Mouse (Mus musculus) R1 (cell line): ENCODE data around the gene Ptges2.

Experiments used
- DNase-seq: peaks from one replicate; pipeline ENCODE4 v3.0.0-alpha.2; 2018; ENCODE audit warnings: low read depth, low spot score

The Ptges2 gene

DNA sequence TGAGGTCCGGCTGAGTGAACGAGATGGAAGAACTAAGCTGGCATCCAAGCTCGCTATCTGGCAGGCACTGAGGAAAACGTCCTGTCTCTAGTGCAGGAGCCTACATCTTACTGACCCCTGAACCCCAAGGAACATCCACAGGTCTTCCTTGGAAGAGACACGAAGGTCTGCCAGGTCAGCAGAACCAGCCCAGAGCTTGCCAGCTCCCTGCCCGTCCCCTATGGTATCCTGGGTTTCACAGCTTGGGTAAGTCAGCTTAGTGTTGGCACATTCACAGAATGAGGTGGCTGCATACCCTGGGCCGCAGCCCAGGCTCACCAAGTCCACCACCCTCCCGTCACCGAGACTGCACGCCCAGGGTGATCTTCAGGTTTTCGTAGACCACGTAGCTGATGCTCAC lies 20.1 kb downstream of the Ptges2 start:
- DNase-seq: no peak

DNA sequence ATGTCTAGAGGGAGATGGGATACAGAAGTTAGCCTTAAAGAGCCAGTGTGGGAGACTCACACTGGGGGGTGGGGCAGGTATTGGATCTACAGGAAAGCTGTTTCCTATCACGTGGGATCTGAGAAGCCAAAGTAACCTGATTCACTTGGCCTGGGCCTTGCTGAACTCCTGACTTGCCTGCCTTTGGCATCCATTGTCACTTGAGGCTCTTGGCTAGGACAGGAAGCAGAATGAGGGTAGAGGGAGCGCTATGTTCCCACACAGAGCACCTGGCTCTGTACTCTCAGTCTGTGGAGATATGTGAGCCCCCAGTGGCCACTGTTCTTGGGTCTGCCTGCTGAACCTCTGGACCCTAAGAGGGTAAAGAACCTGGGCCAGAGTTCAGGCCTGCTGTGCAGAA lies 20.9 kb downstream of the Ptges2 start:
- DNase-seq: no peak

DNA sequence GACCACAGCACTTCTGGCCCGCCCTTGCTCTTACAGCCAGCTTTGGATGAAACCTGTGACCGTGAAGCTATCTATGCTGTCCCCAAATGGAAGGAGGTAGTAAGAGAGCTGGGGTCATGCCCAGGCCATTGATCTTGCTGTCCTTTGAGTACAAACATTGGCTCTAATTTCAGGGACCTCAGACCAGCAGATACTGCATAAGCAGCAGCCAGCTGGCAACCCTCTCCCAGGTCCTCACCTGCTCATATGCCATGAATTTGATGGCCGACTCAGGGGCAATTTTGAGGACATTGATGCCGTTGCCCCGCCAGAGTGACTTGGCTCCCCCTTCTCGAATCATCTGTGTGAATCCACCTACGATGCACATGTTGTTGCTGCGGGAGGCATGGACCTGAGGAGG lies 21.8 kb downstream of the Ptges2 start:
- DNase-seq: no peak

DNA sequence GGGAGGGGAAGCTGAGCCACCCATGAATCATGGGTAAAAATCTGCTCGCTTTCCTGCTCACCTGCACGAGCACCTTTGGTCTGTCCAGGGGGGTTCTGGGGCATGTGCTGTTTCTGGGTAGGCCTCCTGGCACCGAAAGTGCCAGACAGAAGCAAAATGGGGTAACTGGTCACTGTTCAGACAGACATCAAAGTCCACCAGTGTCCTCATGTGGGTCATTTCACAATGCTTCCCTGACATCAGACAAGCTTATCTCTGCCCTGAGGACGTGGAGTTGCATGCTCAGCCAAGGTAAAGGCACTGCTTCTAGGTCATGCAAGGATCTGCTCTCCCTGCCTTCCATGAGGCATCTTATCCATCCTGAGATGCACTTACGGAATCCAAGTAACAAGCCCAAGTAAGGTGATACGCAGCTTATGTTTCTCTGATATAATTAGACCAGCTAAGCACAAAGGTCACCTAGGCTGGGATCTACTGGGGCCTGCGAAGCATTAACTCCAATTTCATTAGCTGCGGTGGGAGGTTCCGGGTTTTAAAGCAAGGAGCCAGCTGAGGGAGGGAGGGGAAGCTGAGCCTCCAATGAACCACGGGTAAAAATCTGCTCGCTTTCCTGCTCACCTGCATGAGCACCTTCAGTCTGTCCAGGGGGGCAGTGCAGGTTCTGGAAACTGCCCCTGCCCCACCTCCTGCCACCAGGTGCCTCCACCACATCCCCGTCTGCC lies 22.9 kb downstream of the Ptges2 start:
- DNase-seq: no peak

DNA sequence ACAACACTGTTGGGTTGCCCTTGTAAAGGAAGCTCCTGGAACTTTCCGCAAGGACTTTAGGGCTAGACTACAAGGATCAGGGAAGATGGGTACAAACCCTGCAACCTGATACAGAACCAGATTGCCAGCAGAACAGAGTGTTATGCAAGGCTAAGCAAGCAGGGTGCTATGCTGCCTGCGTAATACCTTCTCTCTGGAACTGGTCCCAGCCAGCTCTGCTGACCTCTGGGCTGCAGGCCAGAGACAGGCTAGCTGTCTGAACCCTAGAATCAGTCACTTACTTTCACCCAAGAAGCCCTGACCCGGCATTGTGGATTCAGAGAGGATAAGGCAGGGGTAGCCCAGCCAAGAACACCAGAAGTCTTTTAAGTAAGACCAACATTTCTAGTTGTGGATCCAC lies 23.7 kb downstream of the Ptges2 start:
- DNase-seq: no peak

DNA sequence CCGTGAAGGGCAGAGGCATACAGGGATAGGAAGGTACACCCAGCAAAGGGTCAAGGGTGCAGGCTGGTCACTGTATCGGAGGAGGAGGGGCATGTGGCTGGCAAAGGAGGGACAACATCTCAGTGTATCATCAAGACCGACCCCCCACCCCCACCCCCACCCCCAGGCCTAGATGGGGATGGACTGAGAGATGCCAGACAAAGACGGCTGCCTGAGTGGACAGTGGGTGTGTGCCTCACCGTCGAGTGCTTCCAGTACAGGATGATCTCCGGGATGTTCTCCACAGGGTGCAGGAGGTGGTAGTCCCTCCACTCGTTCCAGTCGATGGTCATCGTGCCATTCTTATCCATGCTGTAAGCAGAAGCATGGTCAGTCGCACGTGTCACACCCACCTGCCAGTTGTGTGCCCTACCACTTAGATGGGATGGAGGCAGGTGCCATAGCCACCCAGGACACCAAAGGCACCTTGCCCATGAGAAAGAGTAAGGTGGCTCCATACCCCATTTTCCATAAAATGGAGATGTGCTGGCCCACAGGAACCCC lies 24.4 kb downstream of the Ptges2 start:
- no peak for DNase-seq

DNA sequence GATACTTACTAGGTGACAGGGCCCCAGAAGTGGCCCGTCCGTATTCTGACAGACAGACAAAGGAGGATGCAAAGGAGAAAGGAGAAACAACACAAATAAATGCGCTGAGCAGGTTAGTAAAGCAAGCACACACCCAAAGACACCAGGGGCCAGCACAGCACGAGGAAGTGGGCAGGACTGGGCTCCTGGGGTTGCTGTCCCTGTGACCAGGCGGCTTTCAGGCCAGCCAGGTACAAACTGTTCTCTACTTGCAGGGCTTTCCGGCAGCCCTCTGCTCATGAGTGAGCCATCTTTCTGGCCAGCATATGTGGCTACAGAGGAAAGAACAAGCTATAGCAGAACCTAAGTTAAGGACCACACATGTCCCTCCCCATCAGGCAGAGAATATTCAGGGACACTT lies 25.0 kb downstream of the Ptges2 start:
- DNase-seq: no peak

DNA sequence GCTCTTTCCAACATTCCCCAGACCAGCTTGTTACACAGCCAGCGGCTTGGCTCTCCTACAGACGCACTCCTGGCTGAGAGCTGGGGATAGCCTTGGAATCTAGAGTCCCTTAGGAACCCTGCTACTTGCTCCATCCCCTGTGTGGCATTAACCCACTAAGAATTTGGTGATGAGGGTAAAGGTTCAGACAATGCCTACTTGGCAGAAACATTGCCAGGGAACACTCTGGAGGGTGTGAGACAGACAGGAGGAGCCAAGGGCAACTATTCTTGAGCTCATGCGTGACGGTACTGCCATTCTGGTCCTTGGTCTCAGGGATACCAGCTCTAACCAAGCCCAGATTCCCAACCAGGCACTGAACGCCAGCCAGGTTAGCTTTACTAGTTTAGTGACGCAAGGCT lies 26.2 kb downstream of the Ptges2 start:
- no peak for DNase-seq

DNA sequence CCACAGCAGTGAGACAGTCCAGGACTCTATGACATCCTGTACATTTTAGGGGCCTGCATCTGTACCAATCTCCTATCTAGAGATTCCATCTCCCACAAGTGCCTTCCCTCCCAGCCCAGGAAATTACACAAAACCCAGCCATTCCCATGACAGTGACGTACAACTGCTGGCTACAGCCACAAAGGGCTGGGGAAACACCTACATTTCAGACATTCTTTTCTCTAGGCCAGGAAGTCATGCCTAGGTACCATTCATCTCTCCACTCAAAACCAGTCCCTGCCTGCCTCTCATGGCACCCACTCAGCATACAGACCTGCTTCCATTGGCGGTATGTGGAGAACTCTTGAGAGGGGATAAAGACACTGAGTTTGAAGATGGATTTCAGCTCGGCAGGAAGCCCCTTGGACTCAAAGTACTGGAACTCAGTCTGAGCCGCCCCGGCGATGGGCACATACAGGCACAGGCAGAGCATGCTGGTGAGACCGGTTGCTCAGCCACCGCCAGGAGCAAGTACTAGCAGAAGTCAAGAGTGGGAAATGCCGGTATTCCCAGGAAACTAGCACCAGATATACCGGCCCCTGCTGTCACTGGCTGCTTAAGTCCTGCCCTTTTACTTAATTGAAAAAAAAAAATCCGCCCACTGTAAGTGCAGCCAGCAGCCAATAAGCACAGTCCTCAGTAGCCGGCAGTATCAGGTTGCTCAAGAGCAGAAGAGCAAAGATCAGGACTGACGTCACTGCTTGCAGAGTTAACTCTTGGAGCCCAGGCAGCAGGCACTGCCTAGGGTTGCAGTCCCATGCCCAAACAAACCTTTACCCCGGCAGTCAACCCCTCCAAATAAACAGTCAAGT lies 28.0 kb downstream of the Ptges2 start:
- peak; percentile 93 for DNase-seq

DNA sequence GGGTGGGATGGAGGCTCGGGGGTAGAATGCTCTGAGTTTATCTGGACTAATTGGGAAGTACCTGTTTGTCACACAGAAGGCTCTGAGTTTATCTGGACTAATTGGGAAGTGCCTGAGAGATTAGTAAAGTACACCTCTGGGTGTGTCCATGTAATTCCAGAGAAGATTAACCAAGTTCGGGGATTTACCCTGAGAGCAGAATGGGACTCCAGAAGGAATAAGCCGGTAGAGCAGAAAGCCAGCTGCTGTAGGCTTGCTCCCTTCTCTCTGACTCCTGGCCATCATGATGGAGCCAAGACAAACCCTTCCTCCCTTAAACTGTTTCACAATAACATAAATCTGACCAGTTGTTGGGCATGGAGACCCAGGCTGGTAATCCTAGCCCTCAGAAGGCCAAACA lies 29.1 kb downstream of the Ptges2 start:
- no peak for DNase-seq

DNA sequence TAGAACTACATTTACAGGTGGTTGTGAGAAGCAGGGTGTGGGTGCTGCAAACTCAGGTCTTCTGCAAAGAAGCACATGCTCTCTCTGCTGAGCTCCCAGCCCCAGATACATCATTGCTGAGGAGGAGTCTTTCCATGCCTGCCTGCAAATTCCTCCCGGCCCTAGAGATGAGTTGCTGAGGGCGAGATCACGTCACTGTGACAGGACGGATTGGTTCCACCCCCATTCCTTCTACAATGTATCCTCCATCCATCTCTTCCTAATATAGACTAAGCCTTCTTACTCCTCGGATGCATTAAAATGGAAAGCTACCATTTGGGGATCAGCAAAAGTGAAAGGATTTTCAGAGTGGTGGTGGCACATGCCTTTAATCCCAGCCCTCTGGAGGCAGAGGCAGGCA lies 29.9 kb downstream of the Ptges2 start:
- DNase-seq: no peak

DNA sequence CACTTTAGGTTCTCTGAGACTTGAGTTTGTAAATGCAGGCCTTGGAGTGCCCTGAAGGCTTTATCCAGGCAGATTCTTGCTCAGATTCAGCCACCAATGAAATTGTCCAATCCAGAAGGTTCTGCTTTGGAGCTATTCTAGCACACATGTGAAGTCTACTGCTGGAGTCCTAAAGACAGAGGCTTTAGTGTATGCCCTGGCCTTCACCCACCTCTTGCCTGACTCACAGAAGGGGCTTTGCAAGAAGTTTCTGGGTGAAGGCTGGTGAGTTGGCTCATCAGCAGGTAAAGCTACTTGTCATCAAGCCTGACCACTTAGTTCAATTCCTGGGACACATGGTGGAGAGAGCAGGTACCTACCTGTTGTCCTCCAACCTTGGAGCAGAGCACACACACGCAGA lies 30.4 kb downstream of the Ptges2 start:
- DNase-seq: no peak

DNA sequence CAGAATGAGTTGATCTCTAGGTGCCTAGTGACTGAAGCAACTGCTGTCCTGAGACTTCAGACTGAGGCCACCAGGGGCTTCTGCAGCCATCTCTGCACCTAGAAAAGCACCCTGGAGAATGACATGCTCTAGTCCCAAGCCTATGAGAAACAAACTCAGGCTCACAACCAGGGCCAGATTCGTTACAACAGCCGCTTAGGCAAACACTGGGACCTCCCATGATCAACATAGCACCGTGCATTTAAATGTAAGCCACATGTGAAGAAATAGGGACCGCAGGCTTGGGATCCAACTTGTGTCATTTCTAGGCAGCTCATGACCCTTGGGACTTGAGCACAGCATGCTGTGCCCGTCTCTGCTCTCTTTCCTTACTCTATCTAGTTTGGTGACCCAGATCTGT lies 32.0 kb downstream of the Ptges2 start:
- no peak for DNase-seq

DNA sequence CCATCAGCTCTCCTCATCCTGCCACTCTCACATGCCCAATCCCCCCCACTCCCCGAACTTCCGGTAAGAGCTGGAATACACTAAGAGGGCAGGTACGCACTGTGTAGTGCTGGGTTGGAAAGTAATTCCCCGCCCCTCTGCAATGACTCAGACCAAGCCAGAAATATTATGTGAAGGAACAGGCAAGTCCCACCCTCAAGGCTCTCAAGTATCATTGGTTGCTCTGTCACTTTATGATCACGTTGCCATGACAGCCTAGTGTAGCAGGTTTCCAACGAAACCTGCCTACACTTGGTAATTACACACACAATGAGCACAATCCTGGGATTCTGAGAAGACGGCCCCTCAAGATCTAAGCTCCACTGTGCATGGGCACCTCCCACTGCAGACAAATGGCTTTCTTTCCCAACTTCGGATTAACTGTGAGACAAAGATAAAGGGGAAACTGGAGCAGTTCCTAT lies 32.6 kb downstream of the Ptges2 start:
- peak; percentile 32 for DNase-seq

DNA sequence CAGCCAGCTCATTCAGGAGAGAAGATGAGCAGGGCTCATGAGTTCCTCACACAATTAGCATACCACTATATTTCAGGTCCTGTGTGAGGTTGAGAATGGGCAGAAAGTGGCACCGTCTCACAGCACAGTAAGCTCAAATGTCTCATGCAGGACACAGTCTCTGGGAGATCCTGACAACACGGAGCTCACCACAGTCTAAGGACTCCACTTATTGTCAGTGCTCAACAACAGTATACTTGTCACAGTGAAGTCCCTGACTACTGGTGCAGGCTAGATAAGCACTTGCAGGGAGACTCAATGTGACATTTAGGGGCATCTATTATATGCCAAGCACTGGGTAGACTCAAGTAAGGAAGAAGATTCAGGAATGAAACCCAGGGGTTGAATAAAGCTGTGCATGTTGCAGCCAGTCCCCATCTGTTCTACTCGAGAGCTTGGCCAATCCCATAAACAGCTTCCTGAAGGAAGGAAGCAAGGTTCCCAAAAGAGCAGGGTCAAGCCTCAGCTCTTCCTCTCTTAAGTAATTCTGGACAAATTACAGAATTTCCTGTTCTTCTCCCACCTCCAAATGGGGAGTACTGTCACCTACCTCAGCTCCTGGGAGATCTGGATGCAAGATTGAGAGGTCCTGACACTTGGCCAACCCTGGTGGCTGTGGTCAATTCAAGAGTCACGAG lies 33.7 kb downstream of the Ptges2 start:
- DNase-seq: no peak

DNA sequence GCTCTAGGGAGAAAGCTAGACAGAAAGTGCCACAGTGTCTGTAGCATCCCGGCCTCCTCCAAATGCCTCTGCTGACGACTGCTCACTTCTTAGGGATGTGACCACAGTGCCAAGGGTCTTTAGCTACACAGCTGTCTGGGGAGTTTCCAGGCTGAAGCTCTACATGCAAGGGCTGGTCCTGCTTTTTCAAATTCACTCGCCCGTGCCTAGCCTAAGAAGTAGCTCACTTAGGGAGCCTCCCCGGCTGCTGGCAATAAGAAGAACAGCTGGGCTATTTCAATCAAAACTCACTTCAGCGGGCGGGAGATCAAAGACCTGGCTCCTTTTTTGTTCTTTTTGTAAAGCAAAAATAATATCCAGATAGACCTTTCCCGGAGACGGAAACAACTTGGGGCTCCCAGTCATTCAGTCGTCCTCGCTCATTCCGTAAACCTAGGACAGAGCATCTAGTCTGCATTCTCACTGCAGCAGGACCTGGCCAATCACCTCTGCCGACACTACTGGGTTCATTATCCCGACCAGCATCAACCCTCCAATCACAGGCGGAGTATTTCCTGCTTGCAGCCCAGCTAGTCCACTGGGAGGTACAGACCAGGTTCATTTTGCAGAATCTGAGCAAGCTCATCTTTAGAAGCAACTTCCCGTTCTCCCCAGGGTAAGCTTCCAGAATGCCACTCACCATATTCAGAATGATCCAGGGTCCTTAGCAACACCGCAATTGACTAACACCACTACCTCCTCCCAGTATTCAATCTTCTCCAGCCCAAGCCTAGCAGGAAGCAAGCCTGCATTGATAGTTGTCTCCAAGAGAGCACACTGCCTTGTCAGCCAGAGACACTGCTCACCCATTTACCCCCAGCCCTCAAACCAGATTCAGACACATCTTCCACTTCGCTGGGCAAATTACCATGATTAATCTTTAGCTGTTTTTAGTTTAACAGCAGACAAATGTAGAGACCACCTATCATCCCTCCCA lies 35.3 kb downstream of the Ptges2 start:
- DNase-seq: peak; percentile 80

DNA sequence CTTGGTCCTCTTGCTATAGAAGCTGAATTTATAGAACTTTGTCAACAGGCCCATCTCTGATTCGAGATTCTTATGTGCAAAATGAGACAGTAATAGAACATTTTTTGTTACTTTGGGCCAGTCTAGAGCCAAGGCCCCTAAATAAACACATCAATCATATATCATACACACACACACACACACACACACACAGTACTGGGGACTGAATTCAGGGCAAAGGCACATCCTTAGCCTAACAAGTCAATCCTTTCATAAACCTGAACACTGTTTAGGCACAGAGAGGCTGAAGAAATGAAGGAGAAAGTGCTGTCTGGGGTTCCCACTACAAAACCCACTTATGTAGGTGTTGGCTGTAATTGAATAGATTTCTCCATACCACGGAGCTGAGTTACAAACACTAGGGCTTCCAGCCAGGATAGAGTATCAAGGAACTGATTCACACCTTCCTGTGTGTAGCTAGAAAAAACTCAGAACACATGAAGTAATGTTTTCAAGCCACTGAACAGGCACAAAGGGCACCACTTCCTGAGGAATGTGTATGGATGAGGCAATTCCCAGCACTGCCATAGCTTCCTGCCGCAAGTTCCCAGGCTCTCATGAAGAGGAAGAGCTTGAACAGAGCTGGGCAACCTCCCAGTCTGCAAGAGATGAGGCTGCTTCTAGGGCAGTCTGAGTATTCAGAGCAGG lies 41.1 kb downstream of the Ptges2 start:
- peak; percentile 41 for DNase-seq

DNA sequence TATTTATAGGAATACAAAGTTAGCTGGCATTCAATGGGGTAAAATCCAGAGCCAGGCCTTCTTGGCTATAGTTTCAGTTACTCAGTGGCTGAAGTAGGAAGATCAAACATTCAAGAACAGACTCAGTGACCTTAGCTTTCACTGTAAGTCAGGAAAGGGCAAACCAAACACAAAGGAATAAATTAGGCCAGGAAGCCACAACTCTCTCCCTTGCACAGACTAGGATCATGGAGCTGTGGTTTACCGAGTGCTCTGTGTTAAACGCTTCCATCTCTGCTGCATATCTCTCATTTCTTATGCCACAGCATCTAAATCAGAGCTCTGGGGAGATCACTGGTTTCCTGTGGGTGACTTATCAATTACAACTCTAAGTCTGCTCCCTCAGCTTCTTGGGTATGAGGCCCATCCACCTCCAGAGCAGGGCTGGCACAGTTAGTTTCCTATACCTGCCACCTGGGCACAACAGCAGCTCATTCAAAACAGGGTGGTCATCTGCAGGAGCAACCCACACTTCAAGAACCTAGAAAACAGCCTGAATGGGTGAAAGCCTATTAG lies 42.0 kb downstream of the Ptges2 start:
- no peak for DNase-seq

DNA sequence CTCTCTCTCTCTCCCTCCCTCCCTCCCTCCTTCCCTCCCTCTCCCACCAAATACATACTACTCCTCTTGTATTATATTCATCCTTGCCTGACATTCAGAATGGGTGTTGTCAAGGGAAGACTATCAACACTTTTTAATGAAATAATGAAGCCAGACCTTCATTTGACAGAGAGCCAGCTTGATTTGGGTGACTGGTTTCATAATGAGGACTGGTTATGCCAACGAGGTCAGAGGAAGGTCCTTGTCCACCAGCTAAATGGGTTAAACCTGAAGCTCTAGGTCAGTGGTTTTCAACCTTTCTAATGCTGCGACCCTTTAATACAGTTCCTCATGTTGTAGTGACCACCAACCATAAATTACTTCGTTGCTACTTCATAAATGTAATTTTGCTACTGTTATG lies 43.0 kb downstream of the Ptges2 start:
- DNase-seq: no peak

DNA sequence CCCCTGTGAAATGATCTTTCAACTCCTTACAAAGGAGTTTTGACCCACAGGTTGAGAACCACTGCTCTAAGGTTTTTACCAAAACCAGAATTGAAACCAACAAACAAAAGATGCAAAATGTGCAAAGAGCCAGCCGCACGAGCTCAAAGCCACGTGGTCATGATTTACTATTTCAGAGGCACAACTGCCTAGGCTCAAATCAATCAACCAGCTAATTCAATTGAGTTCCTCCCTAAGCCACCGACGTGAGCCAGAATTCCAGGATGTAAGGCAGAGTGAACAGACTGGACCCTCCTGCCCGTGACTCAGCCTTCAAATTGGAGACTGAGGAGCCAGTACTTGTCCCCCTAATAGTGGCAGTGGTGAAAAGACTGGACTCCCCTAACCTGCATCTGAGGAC lies 43.5 kb downstream of the Ptges2 start:
- no peak for DNase-seq
